Mouse (Mus musculus): ENCODE data around the gene Lipc.

- TF ChIP-seq CTCF (IDR thresholded peaks at IDR 0.05; ENCODE audit: control insufficient read depth, insufficient read depth, low read length) (no peak), POLR2A (IDR thresholded peaks at IDR 0.05; ENCODE audit: borderline replicate concordance, control insufficient read depth, low read depth, low read length) (no peak)
These were observed 61.3 kb downstream of the Lipc start for GRCm38 (mm10) chr9:70890736-70891135.

Measured in bone marrow, adult 2 months (tissue).